8 mouse cellular contexts compared by ENCODE assay signal in the genomic region with DNA sequence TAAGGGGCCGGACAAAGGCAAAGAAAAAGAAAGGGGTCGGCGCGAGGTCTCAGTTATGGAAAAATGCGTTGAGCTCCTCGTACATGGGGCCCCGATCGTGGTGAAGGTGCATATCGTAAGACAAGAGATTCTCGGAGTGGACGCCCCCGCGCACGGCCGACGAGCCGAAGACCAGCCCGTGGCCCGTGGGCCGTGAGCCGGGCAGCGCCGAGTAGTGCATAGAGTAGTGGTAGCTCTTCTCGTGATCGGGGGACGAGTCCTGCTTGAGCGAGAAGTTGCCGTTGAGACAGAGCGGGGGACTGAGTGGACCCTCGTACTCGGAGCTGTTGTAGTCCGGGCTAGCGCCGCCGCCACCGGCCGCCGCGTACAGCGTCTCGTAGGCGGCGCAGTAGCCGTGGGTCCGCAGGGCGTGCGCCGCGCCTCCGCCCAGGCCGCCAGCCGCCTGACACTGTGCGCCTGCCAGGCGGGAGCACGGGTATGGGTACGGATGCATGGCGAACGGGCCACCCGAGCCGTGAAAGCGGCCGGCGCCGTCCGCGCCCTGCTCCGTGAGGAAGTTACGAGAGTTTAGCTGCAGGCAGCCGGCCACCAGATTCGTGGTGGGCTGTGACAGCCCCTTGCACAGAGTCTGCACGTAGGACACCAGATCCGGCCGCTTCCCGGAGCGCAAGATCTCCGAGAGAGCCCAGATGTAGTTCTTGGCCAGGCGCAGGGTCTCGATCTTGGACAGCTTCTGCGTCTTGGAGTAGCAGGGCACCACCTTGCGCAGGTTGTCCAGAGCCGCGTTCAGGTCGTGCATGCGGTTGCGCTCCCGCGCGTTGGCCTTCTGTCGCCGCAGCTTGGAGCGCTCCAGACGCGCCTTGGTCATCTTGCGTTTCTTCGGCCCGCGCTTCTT. TPM values are rescaled to one million over a fixed set of nuclear protein-coding genes. Genes with fewer than 3 reads are reported as not detected.
A peak's percentile ranks its signal among the peaks of the same experiment; 100 is the strongest.
DNase-seq lines count a peak whose midpoint lies in the region; ATAC-seq lines count a peak whose summit lies in the region.

No protein-coding gene starts in this region.

- peak overlapping the region; percentile 53 for H3K4me2 ChIP-seq in heart, embryonic 15.5 days
- peak overlapping the region; percentile 44 for H3K4me2 ChIP-seq in forebrain, embryonic 12.5 days
- peak overlapping the region; percentile 30 for H3K4me2 ChIP-seq in liver, embryonic 13.5 days

- H3K9me3 ChIP-seq in heart, embryonic 15.5 days (replicated peaks), result no peaks in the 10 kb centered on the region
- H3K9me3 ChIP-seq in forebrain, embryonic 12.5 days, result no peaks in the 10 kb centered on the region
- no peaks in the 10 kb centered on the region for H3K9me3 ChIP-seq in liver, embryonic 13.5 days (replicated peaks)

- no peak overlapping the region for H3K9ac ChIP-seq in heart, embryonic 15.5 days
- peak overlapping the region; percentile 55 for H3K9ac ChIP-seq in forebrain, embryonic 12.5 days
- H3K9ac ChIP-seq in liver, embryonic 13.5 days, result no peak overlapping the region

- no peak overlapping the region for H3K27ac ChIP-seq in heart, embryonic 15.5 days
- H3K27ac ChIP-seq in forebrain, embryonic 12.5 days, result peak overlapping the region; percentile 77
- H3K27ac ChIP-seq in liver, embryonic 13.5 days, result no peak overlapping the region

- peak overlapping the region; percentile 31 for H3K4me3 ChIP-seq in heart, embryonic 15.5 days
- H3K4me3 ChIP-seq in forebrain, embryonic 12.5 days (replicated peaks), result peak overlapping the region; percentile 43
- peak overlapping the region; percentile 25 for H3K4me3 ChIP-seq in liver, embryonic 13.5 days (replicated peaks)

- peaks cover 22% of the 10 kb centered on the region for H3K4me1 ChIP-seq in heart, embryonic 15.5 days (replicated peaks)
- peaks cover 30% of the 10 kb centered on the region for H3K4me1 ChIP-seq in forebrain, embryonic 12.5 days
- peaks cover 16% of the 10 kb centered on the region for H3K4me1 ChIP-seq in liver, embryonic 13.5 days (replicated peaks)

- peaks cover 100% of the 10 kb centered on the region for H3K27me3 ChIP-seq in heart, embryonic 15.5 days
- H3K27me3 ChIP-seq in forebrain, embryonic 12.5 days, result peaks cover 98% of the 10 kb centered on the region
- H3K27me3 ChIP-seq in liver, embryonic 13.5 days, result peaks cover 100% of the 10 kb centered on the region

- no peak for DNase-seq in heart, adult 11 months
- DNase-seq in ZHBTc4 (ENCODE audit: low read depth, low spot score), result peak; percentile 73
- no peak for DNase-seq in liver, embryonic 13.5 days
- no peak for DNase-seq in frontal cortex, adult 2 months (ENCODE audit: extremely low spot score in 1 of 2, low spot score in 1 of 2)
- no peak for DNase-seq in lung, postnatal 14 days
- no peak for DNase-seq in spleen, postnatal 36 days (ENCODE audit: low spot score in 2 of 2)

- 1% methylated on average over 97 of the region's 97 CpGs for WGBS in heart, embryonic 15.5 days
- whole genome bisulfite sequencing in forebrain, embryonic 12.5 days, result under 1% methylated on average over 94 of the region's 97 CpGs
- WGBS in liver, embryonic 13.5 days (ENCODE audit: insufficient replicate concordance), result 2% methylated on average over 87 of the region's 97 CpGs

- H3K36me3 ChIP-seq in heart, embryonic 15.5 days, result no peaks in the 10 kb centered on the region
- no peaks in the 10 kb centered on the region for H3K36me3 ChIP-seq in forebrain, embryonic 12.5 days (replicated peaks)
- H3K36me3 ChIP-seq in liver, embryonic 13.5 days, result no peaks in the 10 kb centered on the region

- no peak for ATAC-seq in heart, embryonic 15.5 days (replicated peaks; ENCODE audit: insufficient number of reproducible peaks, insufficient read depth, low FRiP score, low read depth)
- ATAC-seq in forebrain, embryonic 12.5 days (ENCODE audit: low FRiP score), result no peak
- no peak for ATAC-seq in liver, embryonic 13.5 days (ENCODE audit: low read depth)

RNA-seq across cellular contexts. Expression of a gene that starts 2.1 kb away (rescaled TPM):
- polyA plus RNA-seq in heart, embryonic 15.5 days (2015; fragmentation: Nextera tagmentation; extraction: Ambion mirVana), result 0.04 TPM in 1 of 2 replicates, not detected in the other
- polyA plus RNA-seq in forebrain, embryonic 12.5 days (2016; fragmentation: Nextera tagmentation; extraction: Ambion mirVana), result 19.9 and 20.5 TPM in 2 replicates
- polyA plus RNA-seq in liver, embryonic 13.5 days (2015; fragmentation: Nextera tagmentation; extraction: Ambion mirVana), result not detected in 2 replicates
- polyA plus RNA-seq in frontal cortex, adult 2 months (2012; rRNA removed), result 33.9 and 34.2 TPM in 2 replicates

RNA-seq across cellular contexts. Expression of a gene that starts 20.8 kb away (rescaled TPM):
- polyA plus RNA-seq in heart, embryonic 15.5 days (2015; fragmentation: Nextera tagmentation; extraction: Ambion mirVana), result 60.9 and 62.5 TPM in 2 replicates
- 3.0 and 3.1 TPM in 2 replicates for polyA plus RNA-seq in forebrain, embryonic 12.5 days (2016; fragmentation: Nextera tagmentation; extraction: Ambion mirVana)
- polyA plus RNA-seq in liver, embryonic 13.5 days (2015; fragmentation: Nextera tagmentation; extraction: Ambion mirVana), result 0.13 and 0.19 TPM in 2 replicates
- polyA plus RNA-seq in frontal cortex, adult 2 months (2012; rRNA removed), result 104 and 156 TPM in 2 replicates

RNA-seq across cellular contexts. Expression of a gene that starts 30.8 kb away (rescaled TPM):
- polyA plus RNA-seq in heart, embryonic 15.5 days (2015; fragmentation: Nextera tagmentation; extraction: Ambion mirVana), result 33.9 and 40.5 TPM in 2 replicates
- polyA plus RNA-seq in forebrain, embryonic 12.5 days (2016; fragmentation: Nextera tagmentation; extraction: Ambion mirVana), result 42.0 and 42.5 TPM in 2 replicates
- polyA plus RNA-seq in liver, embryonic 13.5 days (2015; fragmentation: Nextera tagmentation; extraction: Ambion mirVana), result 14.1 and 15.7 TPM in 2 replicates
- 52.3 and 59.1 TPM in 2 replicates for polyA plus RNA-seq in frontal cortex, adult 2 months (2012; rRNA removed)

RNA-seq across cellular contexts. Expression of a gene that starts 56.2 kb away (rescaled TPM):
- polyA plus RNA-seq in heart, embryonic 15.5 days (2015; fragmentation: Nextera tagmentation; extraction: Ambion mirVana), result 154 and 158 TPM in 2 replicates
- polyA plus RNA-seq in forebrain, embryonic 12.5 days (2016; fragmentation: Nextera tagmentation; extraction: Ambion mirVana), result 0.20 and 0.36 TPM in 2 replicates
- polyA plus RNA-seq in liver, embryonic 13.5 days (2015; fragmentation: Nextera tagmentation; extraction: Ambion mirVana), result 0.15 and 0.59 TPM in 2 replicates
- polyA plus RNA-seq in frontal cortex, adult 2 months (2012; rRNA removed), result 9.7 and 14.2 TPM in 2 replicates

RNA-seq across cellular contexts. Expression of a gene that starts 58.9 kb away (rescaled TPM):
- polyA plus RNA-seq in heart, embryonic 15.5 days (2015; fragmentation: Nextera tagmentation; extraction: Ambion mirVana), result 0.52 and 0.57 TPM in 2 replicates
- polyA plus RNA-seq in forebrain, embryonic 12.5 days (2016; fragmentation: Nextera tagmentation; extraction: Ambion mirVana), result 0.17 TPM in 1 of 2 replicates, not detected in the other
- not detected in 2 replicates for polyA plus RNA-seq in liver, embryonic 13.5 days (2015; fragmentation: Nextera tagmentation; extraction: Ambion mirVana)
- 0.84 and 1.1 TPM in 2 replicates for polyA plus RNA-seq in frontal cortex, adult 2 months (2012; rRNA removed)

Comparison
In these comparisons a context has a peak if more than half of its experiments do, and no peak if none do; other contexts are left out.
1. RNA of a gene that starts 2.1 kb away (polyA plus RNA-seq): 33.9 to 34.2 TPM in frontal cortex, adult 2 months and 19.9 to 20.5 TPM in forebrain, embryonic 12.5 days; not detected in liver, embryonic 13.5 days and 0.04 TPM in heart, embryonic 15.5 days; every median in the first group is over 10 times any median in the second.
2. RNA of a gene that starts 20.8 kb away (polyA plus RNA-seq): 104 to 156 TPM in frontal cortex, adult 2 months and 60.9 to 62.5 TPM in heart, embryonic 15.5 days; 3.0 to 3.1 TPM in forebrain, embryonic 12.5 days and 0.13 to 0.19 TPM in liver, embryonic 13.5 days; every median in the first group is over 10 times any median in the second.
3. Peak in every context shown above with its lines, with median percentiles within 50 percentile points of each other: H3K4me2 ChIP-seq and H3K4me3 ChIP-seq.